Mouse (Mus musculus) cortical plate, adult 2 months (tissue): ENCODE results near the gene Lrsam1. TPM values are rescaled to one million over a fixed set of nuclear protein-coding genes. Genes with fewer than 3 reads are reported as not detected.

Source experiments
- H3K27ac ChIP-seq: fragments of 200-500 bp; 2 replicates; pipeline ENCODE4 v1.5.1; 2012; ENCODE audit warnings: low read length, control low read depth, inconsistent platforms; ENCODE audit not compliant: insufficient read depth
- H3K4me1 ChIP-seq: fragments of 200-500 bp; 2 replicates; pipeline ENCODE4 v1.6.1; 2011; ENCODE audit warnings: low read length; ENCODE audit not compliant: control insufficient read depth, insufficient read depth
- H3K4me3 ChIP-seq: fragments of 200-500 bp; 2 replicates; pipeline ENCODE4 v1.5.1; 2011; ENCODE audit warnings: mild to moderate bottlenecking, low read length, control low read depth; ENCODE audit not compliant: insufficient read depth
- CTCF ChIP-seq: fragments of 200-500 bp; IDR thresholded peaks from 2 replicates; pipeline ENCODE4 v1.5.1; 2011; ENCODE audit warnings: mild to moderate bottlenecking, control low read depth, low read length; ENCODE audit not compliant: insufficient read depth; ENCODE audit errors: extremely low read depth
- POLR2A ChIP-seq: fragments of 200-500 bp; IDR thresholded peaks from 2 replicates; pipeline ENCODE4 v1.6.1; 2011; ENCODE audit warnings: mild to moderate bottlenecking, low read length, control low read depth; ENCODE audit not compliant: insufficient read depth; ENCODE audit errors: extremely low read depth
- polyA plus RNA-seq: library from polyadenylated mRNA; depleted of rRNA; stranded (reverse); fragments of >200 nt; gene quantifications from 2 replicates; pipeline ENCODE4 v1.2.3, GENCODE M21; 2012

Gene Lrsam1
- polyA plus RNA-seq, 1 experiment = 25.9 TPM

DNA sequence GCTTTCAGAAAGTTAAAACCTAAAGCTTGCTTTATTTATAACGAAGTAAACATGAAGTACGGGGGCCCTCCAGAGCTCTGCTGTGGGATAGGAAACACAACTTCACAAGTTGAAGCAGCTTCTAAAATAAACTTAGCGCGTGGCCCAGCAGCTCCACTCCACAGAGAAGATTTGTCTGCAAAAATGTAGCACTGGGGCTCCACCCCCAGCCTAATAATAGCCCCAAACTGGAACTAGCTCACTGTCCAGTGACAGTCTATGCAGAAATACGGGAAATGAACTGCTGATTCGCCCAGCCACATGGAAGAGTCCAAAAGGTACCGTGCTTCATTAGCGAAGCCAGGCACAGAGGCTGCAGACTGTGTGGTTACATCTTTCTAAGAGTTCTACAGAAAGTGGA lies 7.9 kb upstream of the Lrsam1 start:
- H3K27ac ChIP-seq = no peak overlapping the region
- TF ChIP-seq POLR2A (0 out of 2 replicates have a peak, but pooled peaks have one; percentile 32), CTCF (no peak)
- H3K4me1 ChIP-seq = 0 out of 2 replicates have a peak, but pooled peaks cover 1% of the 10 kb centered on the region
- H3K4me3 ChIP-seq = no peak overlapping the region

DNA sequence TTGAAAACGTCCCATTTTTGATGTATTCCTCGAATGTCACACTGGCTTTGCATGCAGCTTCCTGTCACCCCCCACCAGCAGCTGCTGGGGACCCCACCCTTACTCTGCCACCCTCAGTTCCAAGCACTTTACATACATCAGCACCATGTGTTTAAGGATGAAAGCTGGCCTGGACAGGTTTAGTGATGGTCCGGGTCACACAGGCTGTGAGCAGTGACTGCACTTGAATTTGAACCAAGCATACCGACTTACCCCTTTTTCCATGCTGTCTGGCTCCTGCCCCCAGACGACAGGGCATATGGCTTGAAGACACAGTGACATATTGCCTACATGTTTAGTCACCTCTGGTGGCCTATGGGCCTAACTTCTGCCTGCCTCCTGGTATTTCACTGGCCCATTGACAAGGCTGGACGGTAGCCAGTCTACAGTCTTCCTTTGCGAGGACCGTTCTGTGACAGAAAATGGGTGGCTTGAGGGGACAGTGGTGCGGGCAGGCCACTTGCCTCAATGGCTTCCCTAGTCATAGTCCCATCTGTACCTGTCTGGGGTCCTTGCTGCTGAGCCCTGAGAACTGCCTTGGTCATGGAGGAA lies 6.7 kb upstream of the Lrsam1 start:
- Histone ChIP-seq H3K27ac (no peak overlapping the region), H3K4me3 (peak overlapping the region; percentile 65; the same call in 1 of the 2 replicates), H3K4me1 (0 out of 2 replicates have a peak, but pooled peaks cover 1% of the 10 kb centered on the region)
- no peak for TF ChIP-seq CTCF
- TF ChIP-seq POLR2A = no peak

DNA sequence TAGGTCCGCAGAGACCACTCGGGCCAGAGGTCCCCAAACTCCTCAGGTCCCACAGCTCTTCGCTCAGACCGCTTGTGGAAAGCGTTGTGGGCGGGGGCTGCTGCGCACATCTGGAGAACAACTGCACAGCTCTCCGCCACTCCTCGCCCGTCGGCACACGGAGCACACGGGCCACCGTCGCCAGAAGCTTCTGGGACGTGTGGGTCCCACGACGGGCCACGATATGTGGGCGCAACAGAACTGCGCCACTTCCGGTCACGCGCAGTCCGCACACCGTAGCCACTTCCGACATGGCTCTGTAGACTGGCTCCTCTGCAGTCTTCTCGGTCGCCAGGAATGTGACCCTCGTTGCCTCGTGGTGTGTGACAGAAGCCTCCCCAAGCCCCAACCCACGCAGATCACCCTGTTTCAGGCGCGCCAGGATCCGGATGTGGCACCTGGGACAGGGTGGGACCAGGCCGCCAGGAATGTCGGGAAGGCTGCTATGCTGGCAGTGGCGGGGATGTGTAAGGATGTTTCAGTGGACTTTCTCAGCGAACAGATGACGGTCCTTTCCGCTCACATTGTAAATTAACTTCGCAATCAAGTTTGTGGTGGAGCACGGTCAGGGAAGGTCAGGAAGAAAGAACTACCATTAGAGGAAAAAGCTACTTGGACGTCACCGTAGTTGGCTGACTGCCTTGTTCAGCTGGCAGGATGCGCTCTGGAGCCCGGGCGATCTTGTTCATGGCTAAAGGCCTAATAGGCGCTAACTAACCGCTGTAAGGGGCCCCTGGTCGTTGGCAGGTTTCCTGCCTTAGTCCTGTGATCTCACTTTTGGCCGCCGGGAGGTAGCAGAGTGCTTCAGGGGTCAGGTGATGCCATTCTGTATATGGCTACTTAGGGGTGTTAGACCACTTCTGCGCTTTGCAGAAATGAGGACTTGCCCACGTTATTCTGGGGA lies 5.5 kb upstream of the Lrsam1 start:
- Histone ChIP-seq H3K27ac (peak overlapping the region; percentile 94), H3K4me3 (peak overlapping the region; percentile 65), H3K4me1 (0 out of 2 replicates have a peak, but pooled peaks cover 1% of the 10 kb centered on the region)
- TF ChIP-seq POLR2A (peak; percentile 87), CTCF (peak; percentile 26; the same call in 1 of the 2 replicates)

DNA sequence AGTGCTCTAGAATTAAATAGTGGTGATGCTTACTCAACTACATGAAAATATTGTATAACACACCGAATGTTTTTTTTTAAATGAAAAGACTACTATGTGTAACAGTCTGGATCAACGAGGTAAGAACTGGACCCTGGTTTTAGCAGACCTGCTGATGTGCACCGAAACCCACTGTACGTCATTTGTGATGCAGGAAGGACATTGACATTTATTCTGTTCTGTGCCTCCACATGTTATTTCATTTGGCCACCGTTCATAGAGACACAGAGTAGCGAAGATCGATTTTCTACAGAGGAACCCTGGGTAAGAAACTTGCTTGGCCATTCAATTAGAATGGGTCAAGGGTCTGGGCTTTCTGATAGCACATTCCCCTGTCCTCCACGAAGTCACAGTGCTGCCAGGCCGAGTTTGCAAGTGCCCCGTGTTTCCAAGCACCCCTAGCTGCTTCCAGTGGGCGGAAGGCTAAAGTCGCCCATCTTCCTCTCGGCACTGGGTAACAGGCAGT lies 4.8 kb upstream of the Lrsam1 start:
- TF ChIP-seq CTCF = no peak
- Histone ChIP-seq H3K27ac (peak overlapping the region; percentile 94), H3K4me3 (peak overlapping the region; percentile 65), H3K4me1 (0 out of 2 replicates have a peak, but pooled peaks cover 1% of the 10 kb centered on the region)

DNA sequence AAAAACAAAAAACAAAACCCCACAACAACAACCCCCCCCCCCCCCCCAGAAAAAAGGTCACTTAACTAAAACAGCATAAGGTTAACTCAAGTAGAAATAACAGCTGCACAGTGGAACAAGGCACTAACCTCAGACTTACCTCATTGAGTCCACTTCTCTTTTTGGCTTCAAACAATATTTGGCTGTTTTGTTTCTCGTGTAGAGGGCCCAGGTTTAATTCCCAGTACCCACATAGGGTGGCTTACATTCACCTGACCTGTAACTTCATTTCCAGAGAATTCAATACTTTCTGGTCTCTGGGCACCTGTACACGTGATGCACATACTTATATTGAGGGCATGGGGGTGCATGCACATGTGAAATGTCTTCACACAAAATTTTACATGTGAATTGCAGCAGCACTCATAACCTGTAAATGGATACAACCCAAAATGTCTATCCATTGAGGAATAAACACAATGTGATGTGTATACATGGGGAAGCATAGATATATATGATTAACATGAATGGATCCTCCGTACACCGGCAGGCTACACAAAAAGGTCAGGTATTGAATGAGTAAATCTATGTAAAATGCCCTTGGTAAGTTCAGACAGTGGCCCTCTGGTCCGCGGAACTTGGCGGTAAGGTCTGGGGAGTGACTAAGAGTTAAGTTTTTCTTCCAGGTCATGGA lies 4.2 kb upstream of the Lrsam1 start:
- Histone ChIP-seq H3K4me3 (no peak overlapping the region), H3K27ac (no peak overlapping the region), H3K4me1 (peaks cover 3% of the 10 kb centered on the region; the same call in 1 of the 2 replicates)
- no peak for TF ChIP-seq POLR2A
- TF ChIP-seq CTCF = no peak

DNA sequence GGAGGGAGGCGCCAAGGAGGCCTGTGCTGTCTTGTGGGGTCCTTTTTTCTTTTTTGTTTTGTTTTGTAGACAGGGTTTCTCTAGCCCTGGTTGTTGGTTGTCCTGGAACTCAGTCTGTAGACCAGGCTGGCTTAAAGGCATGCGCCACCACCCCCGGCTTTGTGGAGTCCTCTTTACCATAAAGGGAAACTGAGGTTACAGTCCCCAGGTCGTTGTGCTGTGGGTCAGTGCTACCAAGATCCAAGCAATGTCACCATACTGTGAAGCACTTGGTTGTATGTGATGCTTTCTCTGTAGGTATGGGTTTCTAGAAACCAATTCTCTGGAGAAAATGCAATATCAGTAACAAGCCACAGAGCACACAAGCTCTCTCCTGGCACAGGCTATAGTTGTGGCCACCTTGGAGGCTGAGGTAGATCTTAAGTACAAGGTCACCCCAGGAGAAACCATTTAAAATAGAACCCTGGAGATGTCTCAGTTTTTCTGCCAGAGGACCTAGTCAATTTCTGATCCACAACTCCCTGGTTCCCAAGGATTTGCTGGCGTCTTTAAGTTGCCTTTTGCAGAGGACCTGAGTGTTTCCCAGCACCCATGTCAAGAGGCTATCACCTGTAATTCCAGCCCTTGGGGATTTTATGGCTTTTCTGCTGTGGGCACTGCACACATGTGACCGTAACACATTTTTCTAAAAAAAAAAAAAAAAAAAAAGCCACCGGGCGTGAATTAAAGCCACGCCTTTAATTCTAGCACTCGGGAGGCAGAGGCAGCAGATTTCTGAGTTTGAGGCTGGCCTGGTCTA lies 3.4 kb upstream of the Lrsam1 start:
- no peak overlapping the region for H3K27ac ChIP-seq
- no peak overlapping the region for H3K4me3 ChIP-seq
- TF ChIP-seq POLR2A (no peak), CTCF (no peak)
- H3K4me1 ChIP-seq = peaks cover 6% of the 10 kb centered on the region

DNA sequence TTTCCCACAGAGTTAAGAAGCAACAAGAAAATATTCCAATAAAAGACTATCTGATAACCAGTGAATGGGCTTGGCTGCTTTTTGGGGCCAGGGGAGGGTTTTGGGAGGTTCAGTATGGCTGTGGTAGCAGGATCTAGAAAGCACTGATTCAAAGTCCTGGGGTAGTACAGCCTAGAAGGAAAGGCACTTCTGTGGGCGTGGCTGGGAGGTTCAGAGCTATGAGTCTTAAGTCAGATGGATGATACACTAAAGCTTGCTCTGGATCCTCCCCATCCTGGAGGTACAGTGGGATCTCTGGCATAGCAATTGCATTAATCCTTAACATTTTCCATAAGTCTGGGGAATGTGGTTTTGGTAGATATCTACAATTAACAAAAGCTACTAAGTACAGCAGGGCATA lies 2.6 kb upstream of the Lrsam1 start:
- Histone ChIP-seq H3K4me1 (peaks cover 5% of the 10 kb centered on the region), H3K4me3 (no peak overlapping the region), H3K27ac (no peak overlapping the region)
- no peak for TF ChIP-seq CTCF
- no peak for TF ChIP-seq POLR2A

DNA sequence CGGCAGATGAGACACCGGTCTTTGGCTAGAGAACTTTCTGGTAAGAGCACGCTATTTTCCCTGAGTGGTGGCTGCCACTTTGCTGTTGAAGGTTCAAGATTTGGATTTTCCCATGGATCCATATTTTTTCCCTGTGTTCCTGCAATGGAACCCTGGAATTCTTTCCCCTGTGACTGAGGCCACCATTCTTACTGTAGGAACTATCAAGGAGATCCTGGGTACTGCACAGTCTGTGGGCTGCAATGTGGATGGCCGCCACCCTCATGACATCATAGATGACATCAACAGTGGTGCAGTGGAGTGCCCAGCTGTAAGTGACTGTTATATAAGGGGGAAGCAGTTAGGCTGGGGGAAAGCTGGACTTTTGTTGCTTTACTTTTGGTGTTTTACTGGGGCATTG lies 2.1 kb upstream of the Lrsam1 start:
- Histone ChIP-seq H3K27ac (no peak overlapping the region), H3K4me1 (peaks cover 4% of the 10 kb centered on the region), H3K4me3 (no peak overlapping the region)
- no peak for TF ChIP-seq POLR2A
- TF ChIP-seq CTCF = no peak

DNA sequence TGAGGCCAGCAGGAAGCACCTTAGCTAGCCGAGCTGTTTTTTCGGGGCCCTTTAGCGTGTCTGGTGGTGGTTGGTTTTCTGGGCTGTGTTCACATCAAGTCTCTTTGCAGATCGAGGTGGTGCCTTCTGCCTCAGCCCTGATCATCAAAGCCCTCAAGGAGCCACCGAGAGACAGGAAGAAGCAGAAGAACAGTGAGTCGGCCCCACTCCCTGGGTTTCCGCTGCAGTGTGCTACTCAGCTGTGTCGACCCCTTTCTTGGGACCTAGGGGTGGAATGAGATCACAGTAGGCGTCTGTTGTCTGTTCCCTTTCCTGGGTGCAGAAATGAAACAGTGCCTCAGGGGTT lies 1.4 kb upstream of the Lrsam1 start:
- TF ChIP-seq POLR2A (no peak), CTCF (no peak)
- H3K27ac ChIP-seq = no peak overlapping the region
- peak overlapping the region; percentile 62; the same call in 1 of the 2 replicates for H3K4me3 ChIP-seq
- H3K4me1 ChIP-seq = peaks cover 4% of the 10 kb centered on the region
